Mouse (Mus musculus) neural tube, postnatal 0 days (tissue): ENCODE results near the gene Zc3h13. TPM values are rescaled to one million over a fixed set of nuclear protein-coding genes. Genes with fewer than 3 reads are reported as not detected.

Source experiments
- microRNA-seq: library from miRNA; unstranded; fragments of <30 nt; microRNA quantifications from one replicate; pipeline ENCODE4, GENCODE M21; 2016
- polyA plus RNA-seq: library from polyadenylated mRNA; unstranded; fragments of >200 nt; fragmentation: Nextera tagmentation; extraction: Ambion mirVana; gene quantifications from 2 replicates; pipeline ENCODE4 v1.2.1, GENCODE M21; 2015

The Zc3h13 gene
- 41.5 and 43.3 TPM in 2 replicates for polyA plus RNA-seq

DNA sequence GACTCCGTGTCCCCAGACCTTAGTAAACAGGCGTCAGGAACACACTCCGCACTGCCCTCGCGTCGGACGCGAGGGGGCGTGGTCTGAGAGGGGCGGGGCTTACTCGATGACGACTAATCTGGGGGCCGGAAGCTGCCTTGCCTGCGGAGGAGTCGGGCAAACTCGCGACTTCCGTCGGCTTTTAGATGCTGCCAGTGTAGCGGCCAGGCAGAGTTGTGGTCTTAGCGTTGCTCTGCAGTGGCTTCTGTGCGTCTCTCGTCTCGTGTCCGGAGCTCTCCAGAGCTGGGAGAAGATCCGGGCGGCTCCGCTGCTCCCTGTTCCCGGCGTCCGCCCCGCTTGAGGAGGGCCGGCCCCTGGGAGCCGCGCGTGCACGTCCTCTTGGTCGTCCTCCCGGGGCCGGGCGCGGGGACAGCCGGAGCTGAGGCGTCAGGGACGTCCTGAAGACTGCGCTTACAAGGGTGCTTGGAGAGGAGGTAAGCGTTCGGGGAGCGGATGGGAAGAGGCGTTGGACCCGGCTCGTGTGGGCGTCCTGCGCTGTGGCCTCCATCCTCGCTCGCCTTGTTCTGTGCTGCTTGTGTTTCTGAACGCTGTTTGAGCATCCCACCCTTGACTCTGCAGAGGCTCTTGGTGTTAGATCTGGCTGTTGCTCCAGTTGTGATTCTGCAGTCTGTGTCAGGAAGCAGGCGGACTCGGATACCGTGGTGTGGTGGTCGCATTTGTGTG lies at the start of gene Zc3h13:
Zc3h13 (plus strand) TSS at position 181 of the 723 bp plus-strand sequence.

DNA sequence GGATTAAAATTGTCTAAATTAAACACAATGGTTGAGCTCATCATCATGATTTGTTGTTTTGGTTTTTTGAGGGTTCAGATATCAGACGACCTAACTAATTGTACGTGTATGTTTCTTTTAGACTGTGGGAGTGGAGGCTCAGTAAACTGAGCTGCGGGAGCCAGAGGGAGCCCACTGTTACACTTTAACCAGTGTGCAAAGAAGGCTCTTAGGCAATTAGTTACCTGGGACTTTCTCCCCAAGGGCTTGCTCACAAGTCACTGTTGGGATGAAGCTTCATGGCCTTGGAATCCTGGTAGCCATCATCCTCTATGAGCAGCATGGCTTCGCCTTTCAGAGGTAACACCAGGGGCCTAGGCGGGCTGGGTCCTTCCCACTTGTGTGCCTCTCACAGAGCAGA lies 42.1 kb upstream of the Zc3h13 start, which contains the start of gene Cpb2:
Cpb2 (plus strand) TSS at position 201 of the 400 bp plus-strand sequence.

Small RNA genes lying within 50 kb of the gene (microRNA-seq; reads per million reads assigned to microRNA genes)
- gene Gm44482: not detected

Other genes with a start within 250 kb of the Zc3h13 start
- not detected in 2 replicates for gene Lrrc63, start 153.5 kb upstream of the Zc3h13 start, polyA plus RNA-seq
- gene Lcp1, start 153.3 kb upstream of the Zc3h13 start, polyA plus RNA-seq: 12.4 and 12.5 TPM in 2 replicates
- gene Cpb2, start 42.1 kb upstream of the Zc3h13 start, polyA plus RNA-seq: not detected in 2 replicates
- 4.6 and 5.4 TPM in 2 replicates for gene Siah3, start 171.6 kb downstream of the Zc3h13 start, polyA plus RNA-seq